Mouse (Mus musculus): ENCODE measurements at regions not wholly inside any gene's neighbourhood (a gene's known extent, or its start where the extent isn't known, plus 50 kb on each side); places are given as distances from the start of the nearest gene placed in this dataset.

DNA sequence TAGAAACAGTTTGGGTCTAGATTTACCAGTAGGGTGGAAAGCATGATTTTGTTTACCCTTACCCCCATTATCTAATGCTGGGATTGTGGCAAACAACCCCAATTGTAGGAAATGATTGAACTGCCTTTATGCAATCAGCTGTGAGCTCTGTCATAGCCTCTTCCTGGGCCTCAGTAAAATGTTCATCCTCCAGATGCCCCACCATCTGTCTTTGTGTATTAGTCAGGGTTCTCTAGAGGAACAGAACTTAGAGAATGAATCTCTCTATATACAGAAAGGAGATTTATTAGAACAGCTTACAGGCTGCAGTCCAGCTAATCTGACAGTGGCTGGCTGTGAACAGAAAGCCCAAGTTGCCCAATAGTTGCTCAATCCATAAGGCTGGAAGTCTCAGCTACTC, 2698.1 kb upstream of the 5930422O12Rik start:
- Histone ChIP-seq H3K9ac (ENCODE audit: low read length) (no peak overlapping the region), H3K4me3 (ENCODE audit: low read depth, low read length) (no peak overlapping the region), H3K4me2 (ENCODE audit: low read depth, low read length, severe bottlenecking) (no peak overlapping the region), H3K9me3 (ENCODE audit: control insufficient read depth, low read length) (no peaks in the 10 kb centered on the region), H3K27ac (ENCODE audit: low read depth, low read length) (no peak overlapping the region), H3K36me3 (ENCODE audit: control insufficient read depth, insufficient read depth, low read length) (no peaks in the 10 kb centered on the region), H3K27me3 (ENCODE audit: control insufficient read depth, insufficient read depth, low read length) (no peaks in the 10 kb centered on the region; the same call in 1 of the 2 replicates), H3K4me1 (replicated peaks; ENCODE audit: control insufficient read depth, insufficient read depth, low read length) (no peaks in the 10 kb centered on the region)
- ATAC-seq (replicated peaks; ENCODE audit: low FRiP score) = no peak
- DNase-seq (ENCODE audit: low spot score) = no peak

- no peaks in the 10 kb centered on the region; the same call in 1 of the 2 replicates for H3K27me3 ChIP-seq (ENCODE audit: control insufficient read depth, insufficient read depth, low read length)
- DNase-seq (ENCODE audit: low spot score) = no peak
- H3K36me3 ChIP-seq (ENCODE audit: control insufficient read depth, insufficient read depth, low read length) = no peaks in the 10 kb centered on the region
- WGBS = 41% methylated on average over 11 of the region's 11 CpGs
- H3K9ac ChIP-seq (ENCODE audit: low read length) = no peak overlapping the region
- H3K4me3 ChIP-seq (ENCODE audit: low read depth, low read length) = no peak overlapping the region
- no peaks in the 10 kb centered on the region for H3K9me3 ChIP-seq (ENCODE audit: control insufficient read depth, low read length)
- peak; percentile 79 for ATAC-seq (replicated peaks; ENCODE audit: low FRiP score)
- no peak overlapping the region for H3K27ac ChIP-seq (ENCODE audit: low read depth, low read length)
- no peak overlapping the region for H3K4me2 ChIP-seq (ENCODE audit: low read depth, low read length, severe bottlenecking)
- no peaks in the 10 kb centered on the region for H3K4me1 ChIP-seq (replicated peaks; ENCODE audit: control insufficient read depth, insufficient read depth, low read length)
These were observed 2695.8 kb upstream of the 5930422O12Rik start for GRCm38 (mm10) chr8:30732585-30733253.

GRCm38 (mm10) chr8:30733385-30733784, 2695.1 kb upstream of the 5930422O12Rik start:
- Histone ChIP-seq H3K4me3 (ENCODE audit: low read depth, low read length) (no peak overlapping the region), H3K9me3 (ENCODE audit: control insufficient read depth, low read length) (no peaks in the 10 kb centered on the region), H3K9ac (ENCODE audit: low read length) (no peak overlapping the region), H3K4me1 (replicated peaks; ENCODE audit: control insufficient read depth, insufficient read depth, low read length) (no peaks in the 10 kb centered on the region), H3K27ac (ENCODE audit: low read depth, low read length) (no peak overlapping the region), H3K4me2 (ENCODE audit: low read depth, low read length, severe bottlenecking) (no peak overlapping the region), H3K36me3 (ENCODE audit: control insufficient read depth, insufficient read depth, low read length) (no peaks in the 10 kb centered on the region), H3K27me3 (ENCODE audit: control insufficient read depth, insufficient read depth, low read length) (no peaks in the 10 kb centered on the region; the same call in 1 of the 2 replicates)
- WGBS = 79% methylated on average over 6 of the region's 6 CpGs
- peak; percentile 45; the same call in 1 of the 2 replicates for ATAC-seq (replicated peaks; ENCODE audit: low FRiP score)
- DNase-seq (ENCODE audit: low spot score) = no peak

DNA sequence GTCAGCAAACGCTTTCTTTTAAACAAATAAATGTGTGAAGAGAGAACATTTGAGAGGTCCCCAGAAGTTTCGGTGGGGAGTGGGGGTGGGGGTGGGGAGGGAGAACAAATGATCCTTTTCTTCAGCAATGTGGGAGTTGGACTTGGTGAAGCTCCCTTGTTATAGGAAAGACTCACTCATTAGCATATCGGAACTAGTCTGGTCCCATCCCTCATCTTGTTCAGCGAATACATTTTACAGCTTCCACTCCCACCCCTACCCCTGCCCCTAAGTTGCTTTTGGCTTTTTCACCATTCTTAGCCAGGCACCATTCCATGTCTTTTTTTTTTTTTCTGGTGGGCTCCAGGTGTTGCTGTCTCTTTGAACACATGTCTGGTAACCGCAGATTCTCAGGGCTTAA, 2693.2 kb upstream of the 5930422O12Rik start:
- no peak for DNase-seq (ENCODE audit: low spot score)
- no peaks in the 10 kb centered on the region for H3K9me3 ChIP-seq (ENCODE audit: control insufficient read depth, low read length)
- no peaks in the 10 kb centered on the region; the same call in 1 of the 2 replicates for H3K27me3 ChIP-seq (ENCODE audit: control insufficient read depth, insufficient read depth, low read length)
- no peak for ATAC-seq (replicated peaks; ENCODE audit: low FRiP score)
- 78% methylated on average over 5 of the region's 5 CpGs for WGBS
- no peak overlapping the region for H3K4me2 ChIP-seq (ENCODE audit: low read depth, low read length, severe bottlenecking)
- H3K4me1 ChIP-seq (replicated peaks; ENCODE audit: control insufficient read depth, insufficient read depth, low read length) = no peaks in the 10 kb centered on the region
- no peaks in the 10 kb centered on the region for H3K36me3 ChIP-seq (ENCODE audit: control insufficient read depth, insufficient read depth, low read length)
- H3K4me3 ChIP-seq (ENCODE audit: low read depth, low read length) = no peak overlapping the region
- no peak overlapping the region for H3K27ac ChIP-seq (ENCODE audit: low read depth, low read length)
- H3K9ac ChIP-seq (ENCODE audit: low read length) = no peak overlapping the region

GRCm38 (mm10) chr8:30735740-30736139, 2692.8 kb upstream of the 5930422O12Rik start:
- Histone ChIP-seq H3K4me2 (ENCODE audit: low read depth, low read length, severe bottlenecking) (no peak overlapping the region), H3K27ac (ENCODE audit: low read depth, low read length) (no peak overlapping the region), H3K36me3 (ENCODE audit: control insufficient read depth, insufficient read depth, low read length) (no peaks in the 10 kb centered on the region), H3K9ac (ENCODE audit: low read length) (no peak overlapping the region), H3K27me3 (ENCODE audit: control insufficient read depth, insufficient read depth, low read length) (no peaks in the 10 kb centered on the region; the same call in 1 of the 2 replicates), H3K4me3 (ENCODE audit: low read depth, low read length) (no peak overlapping the region), H3K9me3 (ENCODE audit: control insufficient read depth, low read length) (no peaks in the 10 kb centered on the region), H3K4me1 (replicated peaks; ENCODE audit: control insufficient read depth, insufficient read depth, low read length) (no peaks in the 10 kb centered on the region)
- DNase-seq (ENCODE audit: low spot score) = no peak
- no peak for ATAC-seq (replicated peaks; ENCODE audit: low FRiP score)
- WGBS = 82% methylated on average over 10 of the region's 10 CpGs

DNA sequence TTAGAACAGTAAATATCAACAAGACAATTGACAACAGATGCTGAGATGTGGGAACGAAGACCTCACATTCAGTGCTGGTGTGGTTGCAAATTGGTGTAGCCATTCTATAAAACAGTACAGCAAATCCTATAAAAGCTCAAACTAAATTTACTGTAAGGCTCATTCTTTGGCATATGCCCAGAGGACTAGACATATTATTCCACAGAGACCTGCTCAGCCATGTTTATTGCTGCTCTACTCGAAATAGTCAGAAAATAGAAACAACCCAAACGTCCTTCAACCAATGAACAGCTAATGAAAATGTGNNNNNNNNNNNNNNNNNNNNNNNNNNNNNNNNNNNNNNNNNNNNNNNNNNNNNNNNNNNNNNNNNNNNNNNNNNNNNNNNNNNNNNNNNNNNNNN, 2681.6 kb upstream of the 5930422O12Rik start:
- ATAC-seq (replicated peaks; ENCODE audit: low FRiP score) = no peak
- no peaks in the 10 kb centered on the region for H3K36me3 ChIP-seq (ENCODE audit: control insufficient read depth, insufficient read depth, low read length)
- DNase-seq (ENCODE audit: low spot score) = no peak
- H3K4me3 ChIP-seq (ENCODE audit: low read depth, low read length) = no peak overlapping the region
- H3K27me3 ChIP-seq (ENCODE audit: control insufficient read depth, insufficient read depth, low read length) = no peaks in the 10 kb centered on the region
- no peak overlapping the region for H3K4me2 ChIP-seq (ENCODE audit: low read depth, low read length, severe bottlenecking)
- no peak overlapping the region for H3K27ac ChIP-seq (ENCODE audit: low read depth, low read length)
- no peaks in the 10 kb centered on the region for H3K9me3 ChIP-seq (ENCODE audit: control insufficient read depth, low read length)
- no peak overlapping the region for H3K9ac ChIP-seq (ENCODE audit: low read length)
- H3K4me1 ChIP-seq (replicated peaks; ENCODE audit: control insufficient read depth, insufficient read depth, low read length) = no peaks in the 10 kb centered on the region
- WGBS = 90% methylated on average over 3 of the region's 3 CpGs
